Mouse (Mus musculus): ENCODE results near the gene Trpc4ap.

The Trpc4ap gene

GRCm38 (mm10) chr2:155694564-155694963 is 2.4 kb upstream of the Trpc4ap start:
- DNase-seq (ENCODE audit: low read depth, low spot score): no peak

GRCm38 (mm10) chr2:155693136-155693535 is 952 bp upstream of the Trpc4ap start:
- DNase-seq (ENCODE audit: low read depth, low spot score): peak; percentile 61

GRCm38 (mm10) chr2:155691336-155691722 is 855 bp downstream of the Trpc4ap start:
- peak; percentile 43 for DNase-seq (ENCODE audit: low read depth, low spot score)

- peak; percentile 94 for DNase-seq (ENCODE audit: low read depth, low spot score)
Measured at GRCm38 (mm10) chr2:155689211-155689610, 3.0 kb downstream of the Trpc4ap start.

GRCm38 (mm10) chr2:155687746-155688145 is 4.4 kb downstream of the Trpc4ap start:
- DNase-seq (ENCODE audit: low read depth, low spot score): no peak

GRCm38 (mm10) chr2:155686572-155686971 is 5.6 kb downstream of the Trpc4ap start:
- no peak for DNase-seq (ENCODE audit: low read depth, low spot score)

GRCm38 (mm10) chr2:155683821-155684220 is 8.4 kb downstream of the Trpc4ap start:
- no peak for DNase-seq (ENCODE audit: low read depth, low spot score)

- no peak for DNase-seq (ENCODE audit: low read depth, low spot score)
Measured at GRCm38 (mm10) chr2:155683137-155683536, 9.0 kb downstream of the Trpc4ap start.

- DNase-seq (ENCODE audit: low read depth, low spot score): peak; percentile 34
Measured at GRCm38 (mm10) chr2:155681874-155682273, 10.3 kb downstream of the Trpc4ap start.

- no peak for DNase-seq (ENCODE audit: low read depth, low spot score)
Measured at GRCm38 (mm10) chr2:155681194-155681593, 11.0 kb downstream of the Trpc4ap start.

GRCm38 (mm10) chr2:155680591-155680990 is 11.6 kb downstream of the Trpc4ap start:
- no peak for DNase-seq (ENCODE audit: low read depth, low spot score)

GRCm38 (mm10) chr2:155679586-155680110 is 12.5 kb downstream of the Trpc4ap start:
- DNase-seq (ENCODE audit: low read depth, low spot score): no peak

- DNase-seq (ENCODE audit: low read depth, low spot score): peak; percentile 66
Measured at GRCm38 (mm10) chr2:155675118-155675517, 17.1 kb downstream of the Trpc4ap start.

- DNase-seq (ENCODE audit: low read depth, low spot score): peak; percentile 86
Measured at GRCm38 (mm10) chr2:155673546-155673945, 18.6 kb downstream of the Trpc4ap start.

GRCm38 (mm10) chr2:155671236-155671635 is 20.9 kb downstream of the Trpc4ap start:
- DNase-seq (ENCODE audit: low read depth, low spot score): no peak

GRCm38 (mm10) chr2:155668461-155668860 is 23.7 kb downstream of the Trpc4ap start:
- DNase-seq (ENCODE audit: low read depth, low spot score): peak; percentile 73

GRCm38 (mm10) chr2:155667881-155668280 is 24.3 kb downstream of the Trpc4ap start:
- DNase-seq (ENCODE audit: low read depth, low spot score): no peak

GRCm38 (mm10) chr2:155663910-155664460 is 28.2 kb downstream of the Trpc4ap start:
- DNase-seq (ENCODE audit: low read depth, low spot score): no peak

GRCm38 (mm10) chr2:155663097-155663496 is 29.1 kb downstream of the Trpc4ap start:
- peak; percentile 67 for DNase-seq (ENCODE audit: low read depth, low spot score)

GRCm38 (mm10) chr2:155662390-155662789 is 29.8 kb downstream of the Trpc4ap start:
- DNase-seq (ENCODE audit: low read depth, low spot score): no peak

GRCm38 (mm10) chr2:155655759-155656372 is 36.3 kb downstream of the Trpc4ap start:
- DNase-seq (ENCODE audit: low read depth, low spot score): no peak

GRCm38 (mm10) chr2:155652618-155653017 is 39.6 kb downstream of the Trpc4ap start:
- DNase-seq (ENCODE audit: low read depth, low spot score): no peak

GRCm38 (mm10) chr2:155645746-155646145 is 46.4 kb downstream of the Trpc4ap start:
- DNase-seq (ENCODE audit: low read depth, low spot score): no peak
